Mouse (Mus musculus) heart, adult 2 months (tissue): ENCODE measurements around the gene Mpped2. TPM values are rescaled to one million over a fixed set of nuclear protein-coding genes. Genes with fewer than 3 reads are reported as not detected.

Experiments
- DNase-seq, 2 experiments: peaks; one replicate each; pipeline ENCODE4 v3.0.0; 2021
- H3K27ac ChIP-seq: fragments of 200-600 bp; 2 replicates; pipeline ENCODE4 v1.8.1; 2022
- H3K27me3 ChIP-seq: fragments of 200-500 bp; 2 replicates; pipeline ENCODE4 v1.6.1; 2012; ENCODE audit warnings: mild to moderate bottlenecking, low read length, inconsistent platforms, mixed read lengths; ENCODE audit not compliant: control insufficient read depth, insufficient read depth
- H3K36me3 ChIP-seq: fragments of 200-500 bp; 2 replicates; pipeline ENCODE4 v1.6.1; 2012; ENCODE audit warnings: low read length, inconsistent platforms; ENCODE audit not compliant: control insufficient read depth, insufficient read depth
- H3K4me1 ChIP-seq: fragments of 200-500 bp; 2 replicates; pipeline ENCODE4 v1.6.1; 2011; ENCODE audit warnings: low read length; ENCODE audit not compliant: control insufficient read depth, insufficient read depth
- H3K4me3 ChIP-seq: fragments of 200-600 bp; 2 replicates; pipeline ENCODE4 v1.8.1; 2022
- H3K79me2 ChIP-seq: fragments of 200-500 bp; replicated peaks from 2 replicates; pipeline ENCODE4 v1.6.1; 2012; ENCODE audit warnings: mild to moderate bottlenecking, inconsistent platforms, low read length, moderate library complexity, mixed read lengths; ENCODE audit not compliant: control insufficient read depth, insufficient read depth
- H3K9ac ChIP-seq: fragments of 200-500 bp; 2 replicates; pipeline ENCODE4 v1.6.1; 2012; ENCODE audit warnings: low read depth, mild to moderate bottlenecking, control low read depth, inconsistent platforms, low read length, mixed read lengths
- CTCF ChIP-seq: fragments of 200-600 bp; IDR thresholded peaks from 2 replicates; pipeline ENCODE4 v1.8.1; 2022; ENCODE audit warnings: antibody characterized with exemption, mild to moderate bottlenecking, moderate library complexity
- EP300 ChIP-seq: fragments of 200-500 bp; IDR thresholded peaks from 2 replicates; pipeline ENCODE4 v1.6.1; 2011; ENCODE audit warnings: low read depth, low read length, control low read depth; ENCODE audit not compliant: insufficient read depth
- POLR2A ChIP-seq: fragments of 200-500 bp; IDR thresholded peaks from 2 replicates; pipeline ENCODE4 v1.6.1; 2011; ENCODE audit warnings: mild to moderate bottlenecking, low read depth, low read length, control low read depth; ENCODE audit not compliant: insufficient read depth
- WGBS: fragments of 180-500 bp; shearing (Covaris S2); methylation state at CpG from one replicate; pipeline ENCODE4 v1.1.7; 2018; 5-methylcytosine and 5-hydroxymethylcytosine counted together
- intact Hi-C: fragments of 180-260 bp; cut with DNase I; formaldehyde crosslinking; loops from one replicate; pipeline ENCODE4 v1.15.1; 2025
- polyA plus RNA-seq: library from polyadenylated mRNA; depleted of rRNA; stranded (reverse); fragments of >200 nt; gene quantifications from 2 replicates; pipeline ENCODE4 v1.2.3, GENCODE M21; 2012
- total RNA-seq, 2 experiments: library from RNA; stranded (reverse); gene quantifications; 2 replicates each; pipeline ENCODE4 v1.2.3; 2021

The Mpped2 gene
- total and polyA plus RNA-seq, 3 experiments, result 8.0 to 23.7 (median 20.7) TPM

GRCm38 (mm10) chr2:106710862-106711477, 17.9 kb downstream of the Mpped2 start:
- H3K27me3 ChIP-seq, result no peaks in the 10 kb centered on the region
- 58% methylated on average over 7 of the region's 7 CpGs for WGBS
- no peaks in the 10 kb centered on the region for H3K4me1 ChIP-seq
- DNase-seq, result no peak
- TF ChIP-seq EP300 (no peak), CTCF (no peak), POLR2A (no peak)
- H3K36me3 ChIP-seq, result no peaks in the 10 kb centered on the region
- H3K4me3 ChIP-seq, result no peak overlapping the region
- no peak overlapping the region for H3K9ac ChIP-seq
- H3K27ac ChIP-seq, result no peak overlapping the region
- intact Hi-C loops, result no loop called here
- H3K79me2 ChIP-seq, result no peaks in the 10 kb centered on the region; the same call in 1 of the 2 replicates

GRCm38 (mm10) chr2:106711506-106711905, 18.4 kb downstream of the Mpped2 start:
- Histone ChIP-seq H3K4me3 (no peak overlapping the region), H3K36me3 (no peaks in the 10 kb centered on the region), H3K27me3 (no peaks in the 10 kb centered on the region), H3K9ac (no peak overlapping the region), H3K27ac (no peak overlapping the region), H3K79me2 (no peaks in the 10 kb centered on the region; the same call in 1 of the 2 replicates), H3K4me1 (no peaks in the 10 kb centered on the region)
- WGBS, result 83% methylated on average over 6 of the region's 6 CpGs
- intact Hi-C loops, result no loop called here
- TF ChIP-seq CTCF, result no peak
- no peak for TF ChIP-seq POLR2A
- no peak for TF ChIP-seq EP300
- DNase-seq, result no peak

- TF ChIP-seq CTCF, result no peak
- TF ChIP-seq POLR2A, result no peak
- TF ChIP-seq EP300, result no peak
- Histone ChIP-seq H3K27ac (no peak overlapping the region), H3K79me2 (no peaks in the 10 kb centered on the region; the same call in 1 of the 2 replicates), H3K9ac (no peak overlapping the region), H3K36me3 (no peaks in the 10 kb centered on the region), H3K4me1 (no peaks in the 10 kb centered on the region), H3K4me3 (no peak overlapping the region), H3K27me3 (no peaks in the 10 kb centered on the region)
- intact Hi-C loops, result no loop called here
- DNase-seq, result no peak
- WGBS, result 44% methylated on average over 4 of the region's 4 CpGs
These were observed 20.1 kb downstream of the Mpped2 start for GRCm38 (mm10) chr2:106713151-106713550.

GRCm38 (mm10) chr2:106715674-106716364, 22.8 kb downstream of the Mpped2 start:
- Histone ChIP-seq H3K9ac (no peak overlapping the region), H3K4me3 (no peak overlapping the region), H3K36me3 (no peaks in the 10 kb centered on the region), H3K4me1 (no peaks in the 10 kb centered on the region; the same call in none of the 2 replicates), H3K27me3 (no peaks in the 10 kb centered on the region), H3K79me2 (peaks cover 1% of the 10 kb centered on the region; the same call in 1 of the 2 replicates), H3K27ac (no peak overlapping the region)
- DNase-seq, result no peak
- intact Hi-C loops, result no loop called here
- 88% methylated on average over 10 of the region's 10 CpGs for WGBS
- TF ChIP-seq EP300, result no peak
- TF ChIP-seq CTCF, result no peak
- TF ChIP-seq POLR2A, result no peak

- Histone ChIP-seq H3K4me1 (no peaks in the 10 kb centered on the region; the same call in none of the 2 replicates), H3K9ac (no peak overlapping the region), H3K36me3 (no peaks in the 10 kb centered on the region), H3K27me3 (no peaks in the 10 kb centered on the region), H3K27ac (no peak overlapping the region), H3K4me3 (no peak overlapping the region), H3K79me2 (peaks cover 1% of the 10 kb centered on the region; the same call in 1 of the 2 replicates)
- intact Hi-C loops, result no loop called here
- TF ChIP-seq EP300 (no peak), POLR2A (no peak), CTCF (no peak)
- 76% methylated on average over 7 of the region's 7 CpGs for WGBS
- DNase-seq, result no peak
These were observed 23.3 kb downstream of the Mpped2 start for GRCm38 (mm10) chr2:106716365-106716717.

- Histone ChIP-seq H3K36me3 (no peaks in the 10 kb centered on the region), H3K27ac (no peak overlapping the region), H3K4me3 (no peak overlapping the region), H3K27me3 (no peaks in the 10 kb centered on the region), H3K79me2 (peaks cover 1% of the 10 kb centered on the region; the same call in 1 of the 2 replicates), H3K9ac (no peak overlapping the region), H3K4me1 (no peaks in the 10 kb centered on the region; the same call in none of the 2 replicates)
- no peak for TF ChIP-seq EP300
- no peak for TF ChIP-seq POLR2A
- no peak for TF ChIP-seq CTCF
- 82% methylated on average over 5 of the region's 5 CpGs for WGBS
- no peak for DNase-seq
- intact Hi-C loops, result no loop called here
These were observed 25.8 kb downstream of the Mpped2 start for GRCm38 (mm10) chr2:106718888-106719287.
